Mouse (Mus musculus): ENCODE data around the gene Ror2.

Ror2 gene

GRCm38 (mm10) chr13:53274771-53275170 is 11.2 kb downstream of the Ror2 start:
- DNase-seq (ENCODE audit: extremely low spot score, low spot score): no peak

- no peak for DNase-seq (ENCODE audit: extremely low spot score, low spot score)
Observed at GRCm38 (mm10) chr13:53271595-53271994, 14.3 kb downstream of the Ror2 start.

GRCm38 (mm10) chr13:53270549-53270948 is 15.4 kb downstream of the Ror2 start:
- no peak for DNase-seq (ENCODE audit: extremely low spot score, low spot score)

GRCm38 (mm10) chr13:53268541-53268940 is 17.4 kb downstream of the Ror2 start:
- no peak for DNase-seq (ENCODE audit: extremely low spot score, low spot score)

- DNase-seq (ENCODE audit: extremely low spot score, low spot score): no peak
Observed at GRCm38 (mm10) chr13:53267849-53268248, 18.1 kb downstream of the Ror2 start.

GRCm38 (mm10) chr13:53267155-53267554 is 18.8 kb downstream of the Ror2 start:
- DNase-seq (ENCODE audit: extremely low spot score, low spot score): no peak

- DNase-seq (ENCODE audit: extremely low spot score, low spot score): no peak
Observed at GRCm38 (mm10) chr13:53266543-53266951, 19.4 kb downstream of the Ror2 start.

- no peak for DNase-seq (ENCODE audit: extremely low spot score, low spot score)
Observed at GRCm38 (mm10) chr13:53264896-53265295, 21.0 kb downstream of the Ror2 start.

- no peak for DNase-seq (ENCODE audit: extremely low spot score, low spot score)
Observed at GRCm38 (mm10) chr13:53262509-53263250, 23.2 kb downstream of the Ror2 start.

GRCm38 (mm10) chr13:53261106-53261771 is 24.7 kb downstream of the Ror2 start:
- DNase-seq (ENCODE audit: extremely low spot score, low spot score): no peak

- no peak for DNase-seq (ENCODE audit: extremely low spot score, low spot score)
Observed at GRCm38 (mm10) chr13:53258943-53259342, 27.0 kb downstream of the Ror2 start.

- DNase-seq (ENCODE audit: extremely low spot score, low spot score): no peak
Observed at GRCm38 (mm10) chr13:53258497-53258896, 27.4 kb downstream of the Ror2 start.

- no peak for DNase-seq (ENCODE audit: extremely low spot score, low spot score)
Observed at GRCm38 (mm10) chr13:53253255-53253654, 32.7 kb downstream of the Ror2 start.

- no peak for DNase-seq (ENCODE audit: extremely low spot score, low spot score)
Observed at GRCm38 (mm10) chr13:53248586-53249401, 37.1 kb downstream of the Ror2 start.

- DNase-seq (ENCODE audit: extremely low spot score, low spot score): no peak
Observed at GRCm38 (mm10) chr13:53248080-53248479, 37.8 kb downstream of the Ror2 start.

- DNase-seq (ENCODE audit: extremely low spot score, low spot score): no peak
Observed at GRCm38 (mm10) chr13:53247175-53247574, 38.7 kb downstream of the Ror2 start.

GRCm38 (mm10) chr13:53244151-53244550 is 41.8 kb downstream of the Ror2 start:
- no peak for DNase-seq (ENCODE audit: extremely low spot score, low spot score)

- DNase-seq (ENCODE audit: extremely low spot score, low spot score): no peak
Observed at GRCm38 (mm10) chr13:53237455-53237854, 48.5 kb downstream of the Ror2 start.

- DNase-seq (ENCODE audit: extremely low spot score, low spot score): peak; percentile 78
Observed at GRCm38 (mm10) chr13:53236434-53237401, 49.2 kb downstream of the Ror2 start.

GRCm38 (mm10) chr13:53235953-53236352 is 50.0 kb downstream of the Ror2 start:
- no peak for DNase-seq (ENCODE audit: extremely low spot score, low spot score)

GRCm38 (mm10) chr13:53234844-53235243 is 51.1 kb downstream of the Ror2 start:
- DNase-seq (ENCODE audit: extremely low spot score, low spot score): peak; percentile 45

Measured in neural tube, embryonic 10.5 days (tissue).